18 mouse cellular contexts compared by ENCODE assay signal in genomic region chr14:12189266-12189665, GRCm38 (mm10).
DNase-seq lines count a peak whose midpoint lies in the region; ATAC-seq and TF ChIP-seq lines count a peak whose summit lies in the region.
"Had no signal": no experiment of that assay in that cellular context is flagged by ENCODE, and none has a peak within 500 bp of the region (broad histone marks: within the 10 kb centered on the region; RNA-seq: fewer than 3 reads in every experiment).

No protein-coding gene starts in this region.

- H3K27ac ChIP-seq in kidney, embryonic 16.5 days (ENCODE audit: low read length), result peak overlapping the region; percentile 83
- H3K27ac ChIP-seq in forebrain, embryonic 15.5 days (replicated peaks), result peak overlapping the region; percentile 81
- H3K27ac ChIP-seq in limb, embryonic 10.5 days, result peak overlapping the region; percentile 40; the same call in 1 of the 2 replicates
- peak overlapping the region; percentile 81 for H3K27ac ChIP-seq in neural tube, embryonic 13.5 days (replicated peaks)
- no peak overlapping the region for H3K27ac ChIP-seq in intestine, postnatal 0 days (ENCODE audit: low read depth, low read length)
- H3K27ac ChIP-seq: embryonic facial prominence, embryonic 13.5 days; heart, embryonic 13.5 days; limb, embryonic 15.5 days; stomach, postnatal 0 days had no signal

- 71% methylated on average over 3 of the region's 3 CpGs for WGBS in kidney, embryonic 16.5 days
- WGBS in forebrain, embryonic 15.5 days, result 23% methylated on average over 3 of the region's 3 CpGs
- 85% methylated on average over 3 of the region's 3 CpGs for WGBS in limb, embryonic 10.5 days
- WGBS in neural tube, embryonic 13.5 days, result 60% methylated on average over 3 of the region's 3 CpGs
- 91% methylated on average over 3 of the region's 3 CpGs for WGBS in intestine, postnatal 0 days

- DNase-seq in kidney, postnatal 10 days, result no peak
- no peak for DNase-seq in limb, embryonic 10.5 days (ENCODE audit: low spot score)
- DNase-seq in natural killer cell, adult 2 months (ENCODE audit: low spot score in 2 of 2), result no peak
- no peak for DNase-seq in urinary bladder, adult 2 months (ENCODE audit: low spot score)
- DNase-seq: B cell, adult 2 months; gastrocnemius, postnatal 25 days; kidney, postnatal 25 days; lung, adult 18-20 months; thymus, postnatal 36 days had no signal

- H3K36me3 ChIP-seq in kidney, embryonic 16.5 days (ENCODE audit: insufficient read depth, low read length), result no peaks in the 10 kb centered on the region
- H3K36me3 ChIP-seq in forebrain, embryonic 15.5 days, result no peaks in the 10 kb centered on the region
- H3K36me3 ChIP-seq in limb, embryonic 10.5 days, result no peaks in the 10 kb centered on the region
- no peaks in the 10 kb centered on the region for H3K36me3 ChIP-seq in neural tube, embryonic 13.5 days
- no peaks in the 10 kb centered on the region for H3K36me3 ChIP-seq in intestine, postnatal 0 days (ENCODE audit: control insufficient read depth, insufficient read depth)
- H3K36me3 ChIP-seq: embryonic facial prominence, embryonic 13.5 days; heart, embryonic 13.5 days had no signal

- no peak for TF ChIP-seq CTCF in intestine, postnatal 0 days (IDR thresholded peaks at IDR 0.05; ENCODE audit: low read depth)

- H3K4me1 ChIP-seq in kidney, embryonic 16.5 days (ENCODE audit: insufficient read depth, low read length), result peaks cover 29% of the 10 kb centered on the region
- peaks cover 52% of the 10 kb centered on the region for H3K4me1 ChIP-seq in forebrain, embryonic 15.5 days
- H3K4me1 ChIP-seq in limb, embryonic 10.5 days, result peaks cover 28% of the 10 kb centered on the region
- H3K4me1 ChIP-seq in neural tube, embryonic 13.5 days (replicated peaks), result peaks cover 54% of the 10 kb centered on the region
- H3K4me1 ChIP-seq in intestine, postnatal 0 days (replicated peaks; ENCODE audit: control insufficient read depth, insufficient read depth, low read length), result no peaks in the 10 kb centered on the region

- no peak for ATAC-seq in kidney, embryonic 16.5 days (ENCODE audit: low FRiP score, low TSS enrichment)
- no peak; the same call in 1 of the 2 replicates for ATAC-seq in forebrain, embryonic 15.5 days (replicated peaks)
- ATAC-seq in neural tube, embryonic 13.5 days (ENCODE audit: low read depth), result no peak
- no peak for ATAC-seq in intestine, postnatal 0 days

- H3K9me3 ChIP-seq in kidney, embryonic 16.5 days (ENCODE audit: low read length), result no peaks in the 10 kb centered on the region
- no peaks in the 10 kb centered on the region for H3K9me3 ChIP-seq in forebrain, embryonic 15.5 days
- H3K9me3 ChIP-seq in limb, embryonic 10.5 days (replicated peaks), result no peaks in the 10 kb centered on the region
- no peaks in the 10 kb centered on the region for H3K9me3 ChIP-seq in neural tube, embryonic 13.5 days
- H3K9me3 ChIP-seq in intestine, postnatal 0 days (ENCODE audit: control insufficient read depth), result no peaks in the 10 kb centered on the region
- H3K9me3 ChIP-seq: embryonic facial prominence, embryonic 13.5 days; heart, embryonic 13.5 days; limb, embryonic 15.5 days had no signal

- H3K4me3 ChIP-seq in kidney, embryonic 16.5 days (ENCODE audit: low read length), result no peak overlapping the region
- no peak overlapping the region for H3K4me3 ChIP-seq in forebrain, embryonic 15.5 days
- H3K4me3 ChIP-seq in limb, embryonic 10.5 days, result no peak overlapping the region
- no peak overlapping the region for H3K4me3 ChIP-seq in neural tube, embryonic 13.5 days
- no peak overlapping the region for H3K4me3 ChIP-seq in intestine, postnatal 0 days (ENCODE audit: low read depth, low read length)
- H3K4me3 ChIP-seq: embryonic facial prominence, embryonic 13.5 days; heart, embryonic 13.5 days; limb, embryonic 15.5 days; myocyte had no signal

- no peak overlapping the region for H3K4me2 ChIP-seq in kidney, embryonic 16.5 days (replicated peaks; ENCODE audit: low read depth, low read length)
- H3K4me2 ChIP-seq in forebrain, embryonic 15.5 days (replicated peaks), result 0 out of 2 replicates have a peak overlapping the region, but pooled peaks have one; percentile 25
- H3K4me2 ChIP-seq in neural tube, embryonic 13.5 days, result peak overlapping the region; percentile 34
- H3K4me2 ChIP-seq in intestine, postnatal 0 days (replicated peaks; ENCODE audit: low read depth), result no peak overlapping the region
- H3K4me2 ChIP-seq: embryonic facial prominence, embryonic 13.5 days; heart, embryonic 13.5 days; limb, embryonic 15.5 days had no signal

- no peaks in the 10 kb centered on the region for H3K27me3 ChIP-seq in kidney, embryonic 16.5 days (ENCODE audit: insufficient read depth, low read length)
- H3K27me3 ChIP-seq in forebrain, embryonic 15.5 days, result no peaks in the 10 kb centered on the region
- H3K27me3 ChIP-seq in limb, embryonic 10.5 days (ENCODE audit: low read depth, poor library complexity, severe bottlenecking), result no peaks in the 10 kb centered on the region
- H3K27me3 ChIP-seq in neural tube, embryonic 13.5 days, result no peaks in the 10 kb centered on the region
- no peaks in the 10 kb centered on the region for H3K27me3 ChIP-seq in intestine, postnatal 0 days (replicated peaks; ENCODE audit: control insufficient read depth, insufficient read depth, low read length)
- H3K27me3 ChIP-seq: embryonic facial prominence, embryonic 13.5 days; heart, embryonic 13.5 days; limb, embryonic 15.5 days had no signal

- no peak overlapping the region for H3K9ac ChIP-seq in kidney, embryonic 16.5 days (replicated peaks; ENCODE audit: low read length)
- no peak overlapping the region for H3K9ac ChIP-seq in forebrain, embryonic 15.5 days (replicated peaks)
- H3K9ac ChIP-seq in neural tube, embryonic 13.5 days, result peak overlapping the region; percentile 35; the same call in 1 of the 2 replicates
- no peak overlapping the region for H3K9ac ChIP-seq in intestine, postnatal 0 days (ENCODE audit: low read depth, low read length)
- H3K9ac ChIP-seq: embryonic facial prominence, embryonic 13.5 days; heart, embryonic 13.5 days; limb, embryonic 15.5 days had no signal

Comparison
In these comparisons a context has a peak if more than half of its experiments do, and no peak if none do; other contexts are left out.
1. H3K4me2 ChIP-seq: peak in forebrain, embryonic 15.5 days (single experiment) and neural tube, embryonic 13.5 days (single experiment); none in kidney, embryonic 16.5 days (single experiment) and intestine, postnatal 0 days (single experiment).